Mouse (Mus musculus) cortical plate, adult 2 months (tissue): ENCODE results near the gene Fbxo3.
"Not testable (repeated sequence)": the region's sequence is repeated elsewhere in the genome, so short reads cannot be mapped to it uniquely, and the experiment has no call there.

Source experiments
- CTCF ChIP-seq: fragments of 200-500 bp; IDR thresholded peaks from 2 replicates; pipeline ENCODE4 v1.5.1; 2011; ENCODE audit warnings: mild to moderate bottlenecking, control low read depth, low read length; ENCODE audit not compliant: insufficient read depth; ENCODE audit errors: extremely low read depth
- POLR2A ChIP-seq: fragments of 200-500 bp; IDR thresholded peaks from 2 replicates; pipeline ENCODE4 v1.6.1; 2011; ENCODE audit warnings: mild to moderate bottlenecking, low read length, control low read depth; ENCODE audit not compliant: insufficient read depth; ENCODE audit errors: extremely low read depth

GRCm38 (mm10) chr2:104096796-104097195 is 69.3 kb downstream of the Fbxo3 start:
- not testable (repeated sequence) for TF ChIP-seq POLR2A, CTCF
